Mouse (Mus musculus) lung, adult 2 months (tissue): ENCODE results near the gene Fcho2. TPM values are rescaled to one million over a fixed set of nuclear protein-coding genes. Genes with fewer than 3 reads are reported as not detected.
A peak's percentile ranks its signal among the peaks of the same experiment; 100 is the strongest.

ENCODE experiments used
- DNase-seq: peaks from one replicate; pipeline ENCODE4 v3.0.0; 2022
- H3K4me1 ChIP-seq: fragments of 200-500 bp; 2 replicates; pipeline ENCODE4 v1.6.1; 2011; ENCODE audit warnings: low read length; ENCODE audit not compliant: control insufficient read depth, insufficient read depth
- H3K4me3 ChIP-seq: fragments of 200-500 bp; replicated peaks from 2 replicates; pipeline ENCODE3; 2011; ENCODE audit warnings: low read depth, mild to moderate bottlenecking, control low read depth, low read length; ENCODE audit errors: extremely low read depth
- CTCF ChIP-seq: fragments of 200-500 bp; IDR thresholded peaks from 2 replicates; pipeline ENCODE4 v1.5.1; 2011; ENCODE audit warnings: mild to moderate bottlenecking, low read length, control low read depth; ENCODE audit not compliant: insufficient read depth
- POLR2A ChIP-seq: fragments of 200-500 bp; IDR thresholded peaks from 2 replicates; pipeline ENCODE4 v1.6.1; 2011; ENCODE audit warnings: low read depth, mild to moderate bottlenecking, control low read depth, low read length, borderline replicate concordance; ENCODE audit errors: extremely low read depth
- WGBS: fragments of 180-500 bp; shearing (Covaris S2); methylation state at CpG from one replicate; pipeline ENCODE4 v1.1.7; 2018; 5-methylcytosine and 5-hydroxymethylcytosine counted together
- polyA plus RNA-seq: library from polyadenylated mRNA; depleted of rRNA; stranded (reverse); fragments of >200 nt; gene quantifications from 2 replicates; pipeline ENCODE4 v1.2.3, GENCODE M21; 2012

Fcho2 gene
- polyA plus RNA-seq, 1 experiment: 21.1 TPM

DNA sequence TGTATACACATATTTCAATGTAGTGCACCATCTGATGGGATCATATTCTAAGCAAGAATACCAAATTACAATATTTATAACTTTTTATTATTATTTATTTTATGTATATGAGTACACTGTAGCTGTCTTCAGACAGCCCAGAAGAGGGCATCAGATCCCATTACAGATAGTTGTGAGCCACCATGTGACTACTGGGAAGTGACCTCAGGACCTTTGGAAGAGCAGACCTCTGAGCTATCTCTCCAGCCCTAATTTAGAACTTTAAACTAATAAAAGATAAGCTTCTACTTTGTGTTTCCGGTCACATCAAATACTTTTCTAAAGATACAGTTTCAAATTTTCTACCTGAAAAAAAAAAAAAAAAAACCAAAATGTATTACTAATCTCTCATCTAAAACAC lies 6.2 kb downstream of the Fcho2 start:
- no peak for DNase-seq
- 53% methylated on average over 1 of the region's 1 CpGs for WGBS

DNA sequence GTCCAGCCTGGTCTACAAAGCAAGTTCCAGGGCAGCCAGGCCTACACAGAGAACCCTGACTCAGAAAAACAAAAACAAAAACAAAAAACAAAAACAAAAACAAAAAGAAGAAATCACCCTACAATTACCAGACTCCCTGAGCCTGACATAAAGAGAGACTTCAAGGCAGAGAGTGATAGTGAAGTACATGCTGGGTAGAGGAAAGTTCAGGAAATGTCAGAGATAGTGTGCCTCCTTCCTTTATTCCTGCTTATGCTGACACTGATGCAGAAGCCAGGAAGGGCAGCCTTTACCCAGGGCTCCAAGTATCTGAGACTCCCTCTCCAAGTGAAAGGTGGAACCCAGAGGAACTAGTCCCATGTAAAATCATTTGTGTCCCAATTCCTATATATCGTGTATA lies 10.8 kb downstream of the Fcho2 start:
- Histone ChIP-seq H3K4me1 (peaks cover 7% of the 10 kb centered on the region), H3K4me3 (no peak overlapping the region)
- WGBS: 88% methylated on average over 1 of the region's 1 CpGs
- TF ChIP-seq CTCF: no peak
- TF ChIP-seq POLR2A: no peak
- no peak for DNase-seq

More for the DNA sequence above, 6.2 kb downstream of the Fcho2 start:
- Histone ChIP-seq H3K4me1 (peaks cover 21% of the 10 kb centered on the region), H3K4me3 (no peak overlapping the region)
- TF ChIP-seq POLR2A: no peak
- TF ChIP-seq CTCF: no peak

DNA sequence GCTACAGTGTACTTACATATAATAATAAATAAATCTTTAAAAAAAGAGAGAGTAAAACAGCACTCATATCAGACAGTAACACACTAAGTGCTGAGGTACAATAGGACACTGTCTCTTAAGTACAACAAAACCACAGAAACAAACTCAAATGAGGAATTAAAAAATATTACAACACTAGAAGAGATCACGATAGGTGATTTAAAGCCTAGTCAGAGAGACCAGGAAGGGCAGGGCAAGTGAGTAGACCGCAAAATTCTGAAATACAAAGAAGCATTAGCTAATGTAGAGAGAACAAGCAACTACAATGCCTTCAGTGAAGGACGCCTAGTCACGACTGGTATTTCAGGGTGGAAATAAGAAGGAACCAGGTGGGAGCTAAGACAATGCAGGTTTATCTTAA lies 11.6 kb downstream of the Fcho2 start:
- TF ChIP-seq POLR2A (no peak), CTCF (no peak)
- DNase-seq: no peak
- WGBS: 45% methylated on average over 4 of the region's 4 CpGs
- no peak overlapping the region for H3K4me3 ChIP-seq
- H3K4me1 ChIP-seq: peaks cover 6% of the 10 kb centered on the region

DNA sequence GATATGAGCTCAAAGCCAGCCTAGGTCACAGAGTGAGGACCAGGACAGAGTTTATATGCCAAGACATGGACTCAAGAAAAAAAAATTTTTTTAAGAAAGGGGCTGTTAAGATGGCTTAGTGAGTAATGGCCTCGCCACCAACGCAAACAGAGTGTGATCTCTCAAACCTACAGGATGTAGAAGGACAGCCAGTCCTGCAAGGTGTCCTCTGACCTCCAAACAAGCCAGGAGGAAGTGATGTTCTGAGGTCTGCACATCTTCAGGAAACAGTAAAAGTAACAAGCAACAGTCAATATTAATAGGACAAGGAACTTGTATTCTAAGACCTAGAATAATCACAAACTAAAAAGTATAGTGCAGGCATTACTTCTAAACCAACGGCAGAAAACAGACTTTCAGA lies 12.3 kb downstream of the Fcho2 start:
- Histone ChIP-seq H3K4me1 (peaks cover 2% of the 10 kb centered on the region), H3K4me3 (no peak overlapping the region)
- WGBS: 56% methylated on average over 3 of the region's 3 CpGs
- TF ChIP-seq POLR2A (no peak), CTCF (no peak)
- DNase-seq: no peak

DNA sequence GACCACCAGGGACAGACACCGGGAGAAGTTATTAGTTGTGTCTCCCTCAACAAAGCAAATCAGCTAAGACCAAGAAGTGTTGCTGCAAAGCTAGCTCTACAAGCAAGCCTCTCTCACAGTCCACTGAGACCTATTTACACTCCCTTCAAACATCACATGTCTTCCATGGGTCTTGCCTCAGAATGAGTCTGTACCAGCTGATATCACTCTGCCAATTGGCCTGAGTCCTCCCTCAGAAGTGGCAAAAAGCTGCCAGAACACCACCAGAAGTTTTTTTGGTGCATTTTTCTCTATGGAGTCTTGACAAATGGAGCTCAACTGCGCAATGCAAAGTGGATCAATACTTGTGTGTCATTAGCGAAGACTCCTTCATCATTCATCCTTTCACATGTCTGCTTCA lies 19.7 kb downstream of the Fcho2 start:
- no peak for TF ChIP-seq CTCF
- no peak for TF ChIP-seq POLR2A
- no peak for DNase-seq
- Histone ChIP-seq H3K4me3 (no peak overlapping the region), H3K4me1 (no peaks in the 10 kb centered on the region)
- WGBS: 92% methylated on average over 3 of the region's 3 CpGs

DNA sequence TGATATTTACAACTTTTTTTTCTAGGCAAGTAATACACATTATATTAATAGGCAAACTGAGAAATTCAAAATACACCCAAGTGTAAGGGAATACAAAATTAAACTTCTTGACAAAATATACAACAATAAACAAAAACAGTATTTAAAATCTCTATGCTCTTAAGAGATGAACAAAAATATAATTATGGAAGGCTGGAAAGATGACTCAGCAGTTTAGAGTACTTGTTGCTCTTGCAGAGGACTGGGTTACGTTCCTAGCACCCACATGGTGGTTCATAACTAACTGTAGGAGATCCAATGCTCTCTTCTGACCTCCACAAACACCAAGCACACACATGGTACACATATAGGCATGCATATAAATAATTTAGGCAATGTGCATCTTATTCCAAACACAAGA lies 22.4 kb downstream of the Fcho2 start:
- H3K4me1 ChIP-seq: no peaks in the 10 kb centered on the region
- no peak for TF ChIP-seq CTCF
- TF ChIP-seq POLR2A: no peak
- 91% methylated on average over 1 of the region's 1 CpGs for whole genome bisulfite sequencing
- no peak for DNase-seq
- no peak overlapping the region for H3K4me3 ChIP-seq

DNA sequence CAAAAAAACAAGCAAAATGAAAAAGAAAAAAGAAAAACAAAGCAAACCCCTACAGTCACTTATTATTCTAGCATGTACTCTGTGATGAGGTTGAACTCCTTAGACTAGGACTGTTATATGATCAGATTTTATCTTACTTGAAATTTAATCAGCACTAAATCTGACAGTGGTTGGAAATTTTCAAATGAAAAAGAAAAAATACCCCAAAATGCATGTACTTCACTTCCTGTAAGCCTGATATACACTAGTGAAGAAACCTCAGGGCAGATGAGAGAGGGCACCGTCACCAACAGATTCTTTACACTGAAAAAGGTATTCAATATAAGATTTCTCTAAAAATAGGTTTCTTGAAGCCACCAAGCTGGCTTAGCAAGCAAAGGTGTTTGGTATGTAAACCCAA lies 23.6 kb downstream of the Fcho2 start:
- 94% methylated on average over 1 of the region's 1 CpGs for WGBS
- no peak for DNase-seq
- Histone ChIP-seq H3K4me1 (no peaks in the 10 kb centered on the region), H3K4me3 (no peak overlapping the region)
- no peak for TF ChIP-seq CTCF
- TF ChIP-seq POLR2A: no peak

DNA sequence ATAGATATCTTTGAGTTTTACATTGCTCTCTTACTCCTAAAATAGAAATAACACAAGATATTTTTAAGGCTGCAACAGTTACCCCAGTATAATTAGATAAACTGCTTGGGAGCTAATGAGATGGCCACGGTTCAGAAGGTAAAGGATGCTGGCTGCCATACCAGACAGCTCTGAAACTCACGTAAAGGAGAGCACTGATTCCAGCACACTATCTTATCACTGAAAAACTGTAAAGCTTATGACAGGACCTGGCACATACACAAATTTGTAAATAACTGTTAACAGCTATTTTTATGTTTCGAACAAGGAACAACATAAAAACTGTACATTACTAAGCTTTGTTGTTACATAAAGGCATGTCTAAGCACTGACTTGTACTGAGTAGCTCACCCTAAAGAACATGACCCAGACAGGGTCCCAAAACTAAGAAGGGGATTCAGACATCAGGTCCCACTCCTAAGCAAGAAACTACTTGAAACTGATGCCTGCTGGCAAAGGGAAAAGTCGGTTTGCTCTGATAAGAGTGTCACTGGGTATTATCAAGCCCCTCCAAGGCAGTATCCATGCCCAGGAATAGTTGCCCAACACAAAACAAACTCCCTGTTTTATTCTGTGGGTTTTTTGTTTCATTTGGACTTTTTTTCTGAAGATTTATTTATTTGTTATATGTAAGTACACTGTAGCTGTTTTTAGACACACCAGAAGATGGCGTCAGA lies 28.1 kb downstream of the Fcho2 start:
- TF ChIP-seq POLR2A: no peak
- H3K4me1 ChIP-seq: no peaks in the 10 kb centered on the region
- H3K4me3 ChIP-seq: no peak overlapping the region
- WGBS: 87% methylated on average over 5 of the region's 5 CpGs
- no peak for DNase-seq

DNA sequence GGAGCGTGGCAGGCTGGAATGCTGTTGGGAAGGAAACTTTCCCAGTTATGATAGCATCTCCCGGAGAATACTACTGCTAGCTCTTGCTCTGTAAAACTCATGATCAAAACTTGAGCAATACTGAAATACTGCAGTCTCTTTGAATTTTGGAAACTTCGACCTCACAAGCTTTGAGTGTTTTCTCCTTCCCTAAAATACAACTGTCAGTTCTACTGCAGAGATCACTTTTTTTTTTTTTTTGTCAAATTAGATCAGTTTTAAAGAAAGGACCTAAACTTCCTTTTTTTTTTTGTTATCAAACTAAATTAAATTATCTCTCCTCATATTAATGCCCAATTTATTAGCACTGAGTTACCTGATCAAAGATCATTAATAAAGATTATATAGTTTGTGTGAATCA lies 37.3 kb downstream of the Fcho2 start:
- no peak for DNase-seq
- TF ChIP-seq POLR2A (no peak), CTCF (no peak)
- Histone ChIP-seq H3K4me3 (no peak overlapping the region), H3K4me1 (no peaks in the 10 kb centered on the region)
- WGBS: 89% methylated on average over 3 of the region's 3 CpGs

DNA sequence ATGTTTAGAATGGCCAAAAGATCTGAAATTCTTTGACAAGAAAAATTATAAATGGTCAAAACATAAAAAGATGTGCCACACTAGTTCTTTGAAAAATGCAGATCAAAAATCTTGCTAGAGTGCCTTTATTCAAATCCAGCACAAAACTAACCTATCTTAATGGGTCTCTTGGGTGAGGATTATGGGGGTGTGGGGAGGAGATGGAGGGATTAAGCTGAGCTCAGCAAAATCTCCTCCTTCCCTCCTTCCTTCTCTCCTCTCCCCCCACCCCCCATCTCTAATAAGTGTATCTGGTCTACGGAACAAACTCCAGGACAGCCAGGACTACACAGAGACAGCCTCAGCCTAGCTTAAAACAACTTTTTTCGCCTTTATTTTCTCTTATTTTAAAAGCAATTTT lies 43.8 kb downstream of the Fcho2 start:
- TF ChIP-seq POLR2A (no peak), CTCF (no peak)
- DNase-seq: no peak
- Histone ChIP-seq H3K4me3 (no peak overlapping the region), H3K4me1 (no peaks in the 10 kb centered on the region; the same call in 1 of the 2 replicates)
- WGBS: 96% methylated on average over 2 of the region's 2 CpGs

DNA sequence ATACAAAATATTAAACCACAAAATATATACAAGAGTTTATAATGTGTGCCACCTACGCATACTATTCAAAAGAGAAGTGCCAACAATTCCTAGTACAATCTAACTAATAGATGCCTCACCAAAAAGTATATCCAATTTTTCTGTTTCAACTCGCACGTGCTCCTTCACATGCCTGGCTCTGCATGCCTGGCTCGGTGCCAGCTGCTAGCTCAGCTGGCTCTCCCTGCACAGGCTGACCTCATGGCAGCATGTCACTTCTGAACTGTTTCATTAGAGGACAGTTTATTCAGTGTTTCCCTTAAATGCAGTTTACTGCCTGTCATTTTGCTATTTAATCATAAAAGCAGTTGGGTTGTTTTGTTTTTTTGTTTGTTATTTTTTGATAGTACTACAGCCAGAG lies 46.9 kb downstream of the Fcho2 start:
- DNase-seq: peak; percentile 30
- WGBS: 29% methylated on average over 4 of the region's 4 CpGs
- TF ChIP-seq POLR2A (no peak), CTCF (no peak)
- Histone ChIP-seq H3K4me1 (no peaks in the 10 kb centered on the region; the same call in 1 of the 2 replicates), H3K4me3 (no peak overlapping the region)
